Mouse (Mus musculus): ENCODE measurements around the gene 4632433K11Rik. TPM values are rescaled to one million over a fixed set of nuclear protein-coding genes. Genes with fewer than 3 reads are reported as not detected.
A peak's percentile ranks its signal among the peaks of the same experiment; 100 is the strongest.
"Not testable (repeated sequence)": the region's sequence is repeated elsewhere in the genome, so short reads cannot be mapped to it uniquely, and the experiment has no call there.

Gene 4632433K11Rik
- total RNA-seq, 2 experiments from 2014 or later = not detected

GRCm38 (mm10) chr7:5079365-5080009 lies 45.6 kb downstream of the 4632433K11Rik start:
- intact Hi-C loops (cut with DNase I; ENCODE audit: low total_unique reads) = loop anchor here (10.0 kb wide), 1 partner anchor 1455 kb away; the partner anchor contains the start of genes Prpf31 and Tfpt

GRCm38 (mm10) chr7:5080010-5080751 lies 46.3 kb downstream of the 4632433K11Rik start, which contains the start of gene Epn1:
TSS of gene Epn1 (plus strand) at chr7:5080235.
- DNase-seq = peak; percentile 97
- intact Hi-C loops (cut with DNase I; ENCODE audit: low total_unique reads) = no loop called here

More at GRCm38 (mm10) chr7:5079365-5080009, 45.6 kb downstream of the 4632433K11Rik start:
- DNase-seq = not testable (repeated sequence)

- DNase-seq = no peak
- intact Hi-C loops (cut with DNase I; ENCODE audit: low total_unique reads) = no loop called here
Observed at GRCm38 (mm10) chr7:5080815-5081214, 46.9 kb downstream of the 4632433K11Rik start.

GRCm38 (mm10) chr7:5081241-5081640 lies 47.3 kb downstream of the 4632433K11Rik start:
- DNase-seq = no peak
- intact Hi-C loops (cut with DNase I; ENCODE audit: low total_unique reads) = no loop called here

- intact Hi-C loops (cut with DNase I; ENCODE audit: low total_unique reads) = no loop called here
- no peak for DNase-seq
Observed at GRCm38 (mm10) chr7:5081939-5082338, 48.0 kb downstream of the 4632433K11Rik start.

GRCm38 (mm10) chr7:5083325-5084105 lies 49.6 kb downstream of the 4632433K11Rik start:
- intact Hi-C loops (cut with DNase I; ENCODE audit: low total_unique reads) = no loop called here
- no peak for DNase-seq

Other genes starting within 250 kb of the 4632433K11Rik start
- 1 to 10 TPM; 2.5 to 4.1 TPM for gene Tmem238, start 244.5 kb upstream of the 4632433K11Rik start, total RNA-seq (2021)
- gene Rpl28, start 241.2 kb upstream of the 4632433K11Rik start, total RNA-seq (2021) = 100 to 1,000 TPM; 613 to 657 TPM
- gene Ube2s, start 221.5 kb upstream of the 4632433K11Rik start, total RNA-seq (2021) = 10 to 100 TPM; 79.5 to 80.4 TPM
- gene Shisa7, start 189.4 kb upstream of the 4632433K11Rik start, total RNA-seq (2021) = not detected
- gene Isoc2b, start 163.9 kb upstream of the 4632433K11Rik start, total RNA-seq (2021) = 1 to 10 TPM; 2.4 TPM
- 10 to 100 TPM; 15.8 to 16.7 TPM for gene Isoc2a, start 157.0 kb upstream of the 4632433K11Rik start, total RNA-seq (2021)
- not detected for gene Gm36210, start 127.6 kb upstream of the 4632433K11Rik start, total RNA-seq (2021)
- 1 to 10 TPM; 7.9 to 8.4 TPM for gene Zfp628, start 118.9 kb upstream of the 4632433K11Rik start, total RNA-seq (2021)
- gene Nat14, start 112.1 kb upstream of the 4632433K11Rik start, total RNA-seq (2021) = 1 to 10 TPM; 2.4 to 3.3 TPM
- 10 to 100 TPM; 28.5 to 33.4 TPM for gene Ssc5d, start 108.3 kb upstream of the 4632433K11Rik start, total RNA-seq (2021)
- gene Sbk2, start 69.7 kb upstream of the 4632433K11Rik start, total RNA-seq (2021) = 10 to 100 TPM; 39.9 to 51.4 TPM
- 1 to 10 TPM in 1 of 2 experiments, under 1 TPM in 1; 0.33 to 1.0 TPM for gene Sbk3, start 63.0 kb upstream of the 4632433K11Rik start, total RNA-seq (2021)
- gene Zfp579, start 38.0 kb upstream of the 4632433K11Rik start, total RNA-seq (2021) = 10 to 100 TPM in 1 of 2 experiments, 1 to 10 TPM in 1; 9.0 to 10.5 TPM
- 1 to 10 TPM; 5.8 to 6.0 TPM for gene Zfp524, start 19.7 kb upstream of the 4632433K11Rik start, total RNA-seq (2021)
- gene Fiz1, start 19.4 kb upstream of the 4632433K11Rik start, total RNA-seq (2021) = 10 to 100 TPM; 16.3 to 16.5 TPM
- gene Gm44973, start 18.6 kb upstream of the 4632433K11Rik start, total RNA-seq (2021) = not detected
- gene Zfp865, start 13.7 kb upstream of the 4632433K11Rik start, total RNA-seq (2021) = 10 to 100 TPM; 12.6 to 13.4 TPM
- under 1 TPM; 0.31 to 0.33 TPM for gene Ccdc106, start 13.6 kb upstream of the 4632433K11Rik start, total RNA-seq (2021)
- gene Zfp784, start 4.3 kb downstream of the 4632433K11Rik start, total RNA-seq (2021) = 1 to 10 TPM; 4.3 to 5.0 TPM
- gene Zfp580, start 17.4 kb downstream of the 4632433K11Rik start, total RNA-seq (2021) = 1 to 10 TPM; 5.6 to 6.6 TPM
- 10 to 100 TPM; 52.0 to 62.2 TPM for gene U2af2, start 28.0 kb downstream of the 4632433K11Rik start, total RNA-seq (2021)
- gene Epn1, start 46.1 kb downstream of the 4632433K11Rik start, total RNA-seq (2021) = 100 to 1,000 TPM; 100 to 107 TPM
- not detected for gene Rfpl4, start 82.8 kb downstream of the 4632433K11Rik start, total RNA-seq (2021)
- gene Rasl2-9, start 91.8 kb downstream of the 4632433K11Rik start, total RNA-seq (2021) = 1 to 10 TPM; 1.4 to 1.7 TPM
- gene Vmn1r55, start 115.6 kb downstream of the 4632433K11Rik start, total RNA-seq (2021) = not detected
- not detected for gene Vmn1r56, start 162.6 kb downstream of the 4632433K11Rik start, total RNA-seq (2021)
- gene Vmn1r57, start 184.4 kb downstream of the 4632433K11Rik start, total RNA-seq (2021) = not detected